Mouse (Mus musculus): Measurements from ENCODE around the gene Vav2.

Vav2 gene

GRCm38 (mm10) chr2:27318606-27319005 is 108.2 kb downstream of the Vav2 start:
- no peak for DNase-seq (ENCODE audit: low spot score)

- DNase-seq (ENCODE audit: low spot score), result no peak
These were observed 108.6 kb downstream of the Vav2 start for GRCm38 (mm10) chr2:27318197-27318596.

GRCm38 (mm10) chr2:27316167-27316566 is 110.7 kb downstream of the Vav2 start:
- DNase-seq (ENCODE audit: low spot score), result no peak

GRCm38 (mm10) chr2:27314269-27314668 is 112.6 kb downstream of the Vav2 start:
- no peak for DNase-seq (ENCODE audit: low spot score)

- no peak for DNase-seq (ENCODE audit: low spot score)
These were observed 114.3 kb downstream of the Vav2 start for GRCm38 (mm10) chr2:27312500-27312899.

- DNase-seq (ENCODE audit: low spot score), result peak; percentile 29
These were observed 115.2 kb downstream of the Vav2 start for GRCm38 (mm10) chr2:27311606-27312005.

GRCm38 (mm10) chr2:27310908-27311307 is 115.9 kb downstream of the Vav2 start:
- no peak for DNase-seq (ENCODE audit: low spot score)

- no peak for DNase-seq (ENCODE audit: low spot score)
These were observed 116.6 kb downstream of the Vav2 start for GRCm38 (mm10) chr2:27310221-27310620.

GRCm38 (mm10) chr2:27306628-27307027 is 120.2 kb downstream of the Vav2 start:
- DNase-seq (ENCODE audit: low spot score), result no peak

GRCm38 (mm10) chr2:27304741-27305140 is 122.1 kb downstream of the Vav2 start:
- no peak for DNase-seq (ENCODE audit: low spot score)

GRCm38 (mm10) chr2:27304074-27304473 is 122.8 kb downstream of the Vav2 start:
- DNase-seq (ENCODE audit: low spot score), result no peak

GRCm38 (mm10) chr2:27301444-27302111 is 125.3 kb downstream of the Vav2 start:
- DNase-seq (ENCODE audit: low spot score), result no peak

- no peak for DNase-seq (ENCODE audit: low spot score)
These were observed 125.9 kb downstream of the Vav2 start for GRCm38 (mm10) chr2:27300725-27301443.

GRCm38 (mm10) chr2:27296656-27297406 is 130.0 kb downstream of the Vav2 start:
- peak; percentile 28 for DNase-seq (ENCODE audit: low spot score)

- DNase-seq (ENCODE audit: low spot score), result no peak
These were observed 132.1 kb downstream of the Vav2 start for GRCm38 (mm10) chr2:27294777-27295176.

- DNase-seq (ENCODE audit: low spot score), result peak; percentile 40
These were observed 137.8 kb downstream of the Vav2 start for GRCm38 (mm10) chr2:27289019-27289418.

- no peak for DNase-seq (ENCODE audit: low spot score)
These were observed 139.7 kb downstream of the Vav2 start for GRCm38 (mm10) chr2:27286971-27287710.

GRCm38 (mm10) chr2:27284441-27284840 is 142.4 kb downstream of the Vav2 start:
- no peak for DNase-seq (ENCODE audit: low spot score)

GRCm38 (mm10) chr2:27281771-27282170 is 145.1 kb downstream of the Vav2 start:
- no peak for DNase-seq (ENCODE audit: low spot score)

GRCm38 (mm10) chr2:27280920-27281611 is 145.8 kb downstream of the Vav2 start:
- DNase-seq (ENCODE audit: low spot score), result peak; percentile 36

- DNase-seq (ENCODE audit: low spot score), result no peak
These were observed 148.0 kb downstream of the Vav2 start for GRCm38 (mm10) chr2:27278859-27279258.

- DNase-seq (ENCODE audit: low spot score), result no peak
These were observed 158.5 kb downstream of the Vav2 start for GRCm38 (mm10) chr2:27268325-27268724.
